Mouse (Mus musculus): ENCODE measurements at regions not wholly inside any gene's neighbourhood (a gene's known extent, or its start where the extent isn't known, plus 50 kb on each side); places are given as distances from the start of the nearest gene placed in this dataset.

DNA sequence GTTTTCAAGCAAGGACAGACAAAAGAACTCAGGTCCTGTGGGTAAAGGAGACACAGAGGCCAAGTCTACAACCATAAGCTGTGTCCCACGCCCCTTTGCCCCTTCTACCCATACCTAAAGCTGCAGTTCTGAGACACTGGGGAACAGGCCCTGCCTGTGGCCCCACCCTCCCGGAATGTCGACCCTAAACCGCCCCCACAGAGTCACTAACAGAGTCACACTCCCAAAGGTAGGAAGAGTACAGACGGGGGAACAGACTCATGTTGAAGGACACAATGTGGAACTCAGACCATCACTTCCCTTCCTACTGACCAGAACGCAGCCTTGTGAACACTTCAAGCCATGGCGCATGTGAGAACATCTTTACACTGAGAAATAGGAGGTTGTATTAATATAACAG is 231.9 kb downstream of the Prex1 start:
- TF ChIP-seq CTCF (IDR thresholded peaks at IDR 0.05; ENCODE audit: control insufficient read depth, insufficient read depth, insufficient replicate concordance, low read depth, low read length) = no peak
- no peak for TF ChIP-seq POLR2A (IDR thresholded peaks at IDR 0.05; ENCODE audit: control insufficient read depth, low read depth, low read length)
